ENCODE assay signal across 12 mouse cellular contexts in the genomic region with DNA sequence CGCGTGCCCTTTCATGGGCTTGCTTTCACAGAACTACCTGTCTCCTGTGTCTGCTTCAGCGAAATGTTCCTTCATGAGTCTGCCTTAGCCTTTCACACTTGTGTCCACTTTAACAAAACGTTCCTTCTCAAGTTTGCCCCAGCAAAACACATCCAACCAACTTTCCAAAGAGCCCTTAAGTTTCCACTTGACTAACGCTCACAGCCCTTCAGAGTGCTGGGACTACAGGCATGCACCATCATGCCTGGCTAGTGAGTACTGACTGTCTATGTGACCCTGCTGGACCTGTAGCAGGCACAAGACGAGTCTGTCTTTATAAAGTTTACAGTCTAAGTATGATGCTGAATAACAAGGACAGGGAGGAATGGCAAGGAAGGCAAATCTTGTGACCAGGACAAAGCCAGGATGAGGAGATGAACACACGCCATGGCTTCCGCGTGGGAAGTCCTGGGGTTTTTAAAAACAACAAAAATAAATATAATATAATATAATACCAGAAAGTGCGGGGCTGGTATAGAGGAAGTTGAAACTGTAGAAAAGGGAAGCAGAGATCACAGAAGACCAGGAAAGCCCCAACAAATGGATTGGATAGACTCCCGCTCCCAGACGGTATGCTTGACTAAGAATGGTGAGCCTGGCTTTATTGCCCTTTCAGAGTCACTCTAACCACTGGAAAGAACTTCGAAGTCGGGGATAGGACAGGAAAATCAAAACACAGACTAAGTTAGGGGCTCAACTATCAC.
A peak's percentile ranks its signal among the peaks of the same experiment; 100 is the strongest.
DNase-seq lines count a peak whose midpoint lies in the region; ATAC-seq and TF ChIP-seq lines count a peak whose summit lies in the region.
"Had no signal": no experiment of that assay in that cellular context is flagged by ENCODE, and none has a peak within 500 bp of the region (broad histone marks: within the 10 kb centered on the region; RNA-seq: fewer than 3 reads in every experiment).

No protein-coding gene starts in this region.

- no peak for ATAC-seq in forebrain, embryonic 16.5 days
- 0 out of 2 replicates have a peak, but pooled peaks have one; percentile 14 for ATAC-seq in kidney, embryonic 14.5 days (ENCODE audit: low FRiP score, low TSS enrichment)
- no peak for ATAC-seq in midbrain, embryonic 16.5 days

- H3K9me3 ChIP-seq in forebrain, embryonic 10.5 days, result no peaks in the 10 kb centered on the region; the same call in 1 of the 2 replicates
- no peaks in the 10 kb centered on the region for H3K9me3 ChIP-seq in forebrain, embryonic 16.5 days (ENCODE audit: control insufficient read depth, low read length)
- no peaks in the 10 kb centered on the region for H3K9me3 ChIP-seq in kidney, embryonic 14.5 days (ENCODE audit: control insufficient read depth, low read length)
- H3K9me3 ChIP-seq in midbrain, embryonic 16.5 days (replicated peaks; ENCODE audit: control insufficient read depth, low read length, poor library complexity, severe bottlenecking), result no peaks in the 10 kb centered on the region

- DNase-seq in forebrain, embryonic 10.5 days (ENCODE audit: extremely low spot score, low spot score), result no peak
- DNase-seq in kidney, postnatal 25 days, result no peak
- DNase-seq in lung, adult 2 months, result peak; percentile 34
- no peak for DNase-seq in retina, postnatal 1 day
- no peak for DNase-seq in gastrocnemius, postnatal 25 days
- DNase-seq: adrenal gland, postnatal 25 days; cerebellum, adult 9-10 months; gastrocnemius, postnatal 14 days had no signal

- H3K4me3 ChIP-seq in forebrain, embryonic 10.5 days, result no peak overlapping the region
- no peak overlapping the region for H3K4me3 ChIP-seq in forebrain, embryonic 16.5 days (replicated peaks; ENCODE audit: low read length)
- H3K4me3 ChIP-seq in kidney, embryonic 14.5 days (ENCODE audit: low read length), result no peak overlapping the region; the same call in 1 of the 2 replicates
- H3K4me3 ChIP-seq in lung, adult 2 months (replicated peaks; ENCODE audit: extremely low read depth, low read depth, low read length), result no peak overlapping the region
- no peak overlapping the region; the same call in 1 of the 2 replicates for H3K4me3 ChIP-seq in midbrain, embryonic 16.5 days (ENCODE audit: low read depth, low read length)
- H3K4me3 ChIP-seq: megakaryocyte, embryonic 14.5 days had no signal

- no peak overlapping the region for H3K9ac ChIP-seq in forebrain, embryonic 16.5 days (replicated peaks; ENCODE audit: low read depth, low read length)
- no peak overlapping the region for H3K9ac ChIP-seq in kidney, embryonic 14.5 days (ENCODE audit: low read depth, low read length)
- 0 out of 2 replicates have a peak overlapping the region, but pooled peaks have one; percentile 52 for H3K9ac ChIP-seq in midbrain, embryonic 16.5 days (ENCODE audit: low read depth, low read length)

- H3K27ac ChIP-seq in forebrain, embryonic 10.5 days, result peak overlapping the region; percentile 67; the same call in 1 of the 2 replicates
- H3K27ac ChIP-seq in forebrain, embryonic 16.5 days (ENCODE audit: low read length), result no peak overlapping the region
- peak overlapping the region; percentile 59; the same call in 1 of the 2 replicates for H3K27ac ChIP-seq in kidney, embryonic 14.5 days (ENCODE audit: low read depth, low read length)
- H3K27ac ChIP-seq in midbrain, embryonic 16.5 days (ENCODE audit: low read length), result peak overlapping the region; percentile 71; the same call in 1 of the 2 replicates

- peaks cover 16% of the 10 kb centered on the region for H3K36me3 ChIP-seq in forebrain, embryonic 10.5 days (replicated peaks)
- no peaks in the 10 kb centered on the region for H3K36me3 ChIP-seq in forebrain, embryonic 16.5 days (ENCODE audit: control insufficient read depth, insufficient read depth)
- no peaks in the 10 kb centered on the region for H3K36me3 ChIP-seq in kidney, embryonic 14.5 days (ENCODE audit: control insufficient read depth, insufficient read depth, low read length)
- no peaks in the 10 kb centered on the region for H3K36me3 ChIP-seq in midbrain, embryonic 16.5 days (ENCODE audit: control insufficient read depth, insufficient read depth, low read length)

- peaks cover 22% of the 10 kb centered on the region for H3K4me1 ChIP-seq in forebrain, embryonic 10.5 days
- H3K4me1 ChIP-seq in forebrain, embryonic 16.5 days (replicated peaks; ENCODE audit: control insufficient read depth, insufficient read depth, low read length), result peaks cover 10% of the 10 kb centered on the region
- peaks cover 4% of the 10 kb centered on the region; the same call in 1 of the 2 replicates for H3K4me1 ChIP-seq in kidney, embryonic 14.5 days (ENCODE audit: control insufficient read depth, insufficient read depth, low read length)
- peaks cover 13% of the 10 kb centered on the region for H3K4me1 ChIP-seq in lung, adult 2 months (ENCODE audit: control insufficient read depth, insufficient read depth, low read length)
- H3K4me1 ChIP-seq in midbrain, embryonic 16.5 days (ENCODE audit: control insufficient read depth, insufficient read depth, low read length), result peaks cover 7% of the 10 kb centered on the region

- no peak overlapping the region; the same call in 1 of the 2 replicates for H3K4me2 ChIP-seq in forebrain, embryonic 16.5 days (ENCODE audit: low read length)
- H3K4me2 ChIP-seq in kidney, embryonic 14.5 days (replicated peaks; ENCODE audit: low read depth, low read length), result no peak overlapping the region
- peak overlapping the region; percentile 50; the same call in 1 of the 2 replicates for H3K4me2 ChIP-seq in midbrain, embryonic 16.5 days (ENCODE audit: low read length)

- no peaks in the 10 kb centered on the region for H3K27me3 ChIP-seq in forebrain, embryonic 10.5 days (ENCODE audit: poor library complexity, severe bottlenecking)
- H3K27me3 ChIP-seq in forebrain, embryonic 16.5 days (replicated peaks; ENCODE audit: control insufficient read depth, insufficient read depth, low read length), result no peaks in the 10 kb centered on the region
- no peaks in the 10 kb centered on the region for H3K27me3 ChIP-seq in kidney, embryonic 14.5 days (ENCODE audit: control insufficient read depth, insufficient read depth, low read length)
- no peaks in the 10 kb centered on the region for H3K27me3 ChIP-seq in midbrain, embryonic 16.5 days (ENCODE audit: control insufficient read depth, insufficient read depth, low read depth, low read length)
- H3K27me3 ChIP-seq: megakaryocyte, embryonic 14.5 days had no signal

- TF ChIP-seq CTCF in lung, adult 2 months (IDR thresholded peaks at IDR 0.05; ENCODE audit: insufficient read depth, low read length), result no peak

- no peak for TF ChIP-seq POLR2A in lung, adult 2 months (IDR thresholded peaks at IDR 0.05; ENCODE audit: borderline replicate concordance, extremely low read depth, low read depth, low read length)

- 83% methylated on average over 14 of the region's 14 CpGs for WGBS in forebrain, embryonic 10.5 days
- WGBS in forebrain, embryonic 16.5 days, result 79% methylated on average over 14 of the region's 14 CpGs
- WGBS in kidney, embryonic 14.5 days, result 75% methylated on average over 14 of the region's 14 CpGs
- WGBS in lung, adult 2 months, result 74% methylated on average over 14 of the region's 14 CpGs
- 85% methylated on average over 14 of the region's 14 CpGs for WGBS in midbrain, embryonic 16.5 days
